Mouse (Mus musculus) heart, postnatal 0 days (tissue): ENCODE results near the gene Igf2bp3.

Experiments
- CTCF ChIP-seq: IDR thresholded peaks from 2 replicates; pipeline ENCODE4 v1.5.1; 2016; ENCODE audit warnings: antibody characterized with exemption, control low read depth, low read depth
- EP300 ChIP-seq: IDR thresholded peaks from 2 replicates; pipeline ENCODE4 v1.6.1; 2016; ENCODE audit warnings: antibody characterized with exemption, low read depth

GRCm38 (mm10) chr6:49141125-49141524 lies 73.6 kb downstream of the Igf2bp3 start:
- TF ChIP-seq CTCF (no peak), EP300 (no peak)
